Mouse (Mus musculus) ES-Bruce4 (cell line): ENCODE results near the gene Scai.

Experiments
- CTCF ChIP-seq: IDR thresholded peaks from one replicate; pipeline ENCODE4 v1.8.1; 2011; ENCODE audit warnings: low read depth, low read length
- POLR2A ChIP-seq: IDR thresholded peaks from one replicate; pipeline ENCODE4 v1.8.1; 2011; ENCODE audit warnings: low read length; ENCODE audit not compliant: insufficient read depth

GRCm38 (mm10) chr2:39148075-39148474, 42.5 kb downstream of the Scai start:
- no peak for TF ChIP-seq CTCF
- no peak for TF ChIP-seq POLR2A
